Mouse (Mus musculus): Measurements from ENCODE around the gene Ajm1. TPM values are rescaled to one million over a fixed set of nuclear protein-coding genes. Genes with fewer than 3 reads are reported as not detected.

Ajm1 gene
- polyA plus RNA-seq, 1 experiment from 2014 or later, result 0.29 TPM

GRCm38 (mm10) chr2:25620852-25621228 lies 39.3 kb upstream of the Ajm1 start:
- no peaks in the 10 kb centered on the region for H3K9me3 ChIP-seq (ENCODE audit: control insufficient read depth, low read length)
- no peaks in the 10 kb centered on the region for H3K27me3 ChIP-seq (ENCODE audit: control insufficient read depth, insufficient read depth, low read length)
- peak overlapping the region; percentile 65; the same call in 1 of the 2 replicates for H3K9ac ChIP-seq (ENCODE audit: low read length)
- no peak for ATAC-seq (ENCODE audit: low FRiP score, low TSS enrichment)
- 0 out of 2 replicates have a peak overlapping the region, but pooled peaks have one; percentile 13 for H3K27ac ChIP-seq (replicated peaks)
- no peaks in the 10 kb centered on the region for H3K4me1 ChIP-seq (replicated peaks; ENCODE audit: control insufficient read depth, insufficient read depth)
- no peak for DNase-seq (ENCODE audit: low spot score)
- H3K36me3 ChIP-seq (ENCODE audit: control insufficient read depth, insufficient read depth, low read length), result no peaks in the 10 kb centered on the region
- H3K4me3 ChIP-seq (ENCODE audit: low read depth, low read length), result no peak overlapping the region
- peak overlapping the region; percentile 86; the same call in 1 of the 2 replicates for H3K4me2 ChIP-seq (replicated peaks; ENCODE audit: low read depth)
- no peak for TF ChIP-seq CTCF (IDR thresholded peaks at IDR 0.05; ENCODE audit: low read depth)
- no peak for TF ChIP-seq EP300 (optimal IDR thresholded peaks at IDR 0.05)
- WGBS, result 70% methylated on average over 4 of the region's 4 CpGs

- Histone ChIP-seq H3K9ac (ENCODE audit: low read length) (no peak overlapping the region), H3K27ac (replicated peaks) (no peak overlapping the region), H3K4me1 (replicated peaks; ENCODE audit: control insufficient read depth, insufficient read depth) (no peaks in the 10 kb centered on the region), H3K9me3 (ENCODE audit: control insufficient read depth, low read length) (no peaks in the 10 kb centered on the region), H3K27me3 (ENCODE audit: control insufficient read depth, insufficient read depth, low read length) (no peaks in the 10 kb centered on the region), H3K4me3 (ENCODE audit: low read depth, low read length) (no peak overlapping the region), H3K4me2 (replicated peaks; ENCODE audit: low read depth) (no peak overlapping the region), H3K36me3 (ENCODE audit: control insufficient read depth, insufficient read depth, low read length) (no peaks in the 10 kb centered on the region)
- WGBS, result 74% methylated on average over 6 of the region's 6 CpGs
- TF ChIP-seq EP300 (optimal IDR thresholded peaks at IDR 0.05) (no peak), CTCF (IDR thresholded peaks at IDR 0.05; ENCODE audit: low read depth) (no peak)
- ATAC-seq (ENCODE audit: low FRiP score, low TSS enrichment), result no peak
- no peak for DNase-seq (ENCODE audit: low spot score)
These were observed 38.8 kb upstream of the Ajm1 start for GRCm38 (mm10) chr2:25620386-25620785.

GRCm38 (mm10) chr2:25617578-25617977 lies 36.0 kb upstream of the Ajm1 start, which contains the start of gene Ccdc183:
TSS of gene Ccdc183 (minus strand) at chr2:25617678.
- no peak within 1 kb of the TSS for H3K9ac ChIP-seq (ENCODE audit: low read length)
- no peak within 1 kb of the TSS for H3K4me2 ChIP-seq (replicated peaks; ENCODE audit: low read depth)
- WGBS, result 76% methylated on average over 3 of the region's 3 CpGs
- H3K36me3 ChIP-seq (ENCODE audit: control insufficient read depth, insufficient read depth, low read length), result no peaks in the 10 kb centered on the region
- H3K9me3 ChIP-seq (ENCODE audit: control insufficient read depth, low read length), result no peaks in the 10 kb centered on the region
- no peak for TF ChIP-seq CTCF (IDR thresholded peaks at IDR 0.05; ENCODE audit: low read depth)
- no peak for TF ChIP-seq EP300 (optimal IDR thresholded peaks at IDR 0.05)
- no peaks in the 10 kb centered on the region for H3K27me3 ChIP-seq (ENCODE audit: control insufficient read depth, insufficient read depth, low read length)
- DNase-seq (ENCODE audit: low spot score), result no peak
- H3K27ac ChIP-seq (replicated peaks), result no peak within 1 kb of the TSS
- H3K4me1 ChIP-seq (replicated peaks; ENCODE audit: control insufficient read depth, insufficient read depth), result no peaks in the 10 kb centered on the region
- no peak for ATAC-seq (ENCODE audit: low FRiP score, low TSS enrichment)
- no peak within 1 kb of the TSS for H3K4me3 ChIP-seq (ENCODE audit: low read depth, low read length)

- Histone ChIP-seq H3K4me1 (replicated peaks; ENCODE audit: control insufficient read depth, insufficient read depth) (no peaks in the 10 kb centered on the region), H3K9me3 (ENCODE audit: control insufficient read depth, low read length) (no peaks in the 10 kb centered on the region), H3K27me3 (ENCODE audit: control insufficient read depth, insufficient read depth, low read length) (no peaks in the 10 kb centered on the region), H3K4me3 (ENCODE audit: low read depth, low read length) (peak overlapping the region; percentile 17; the same call in 1 of the 2 replicates), H3K4me2 (replicated peaks; ENCODE audit: low read depth) (peak overlapping the region; percentile 23), H3K36me3 (ENCODE audit: control insufficient read depth, insufficient read depth, low read length) (no peaks in the 10 kb centered on the region), H3K9ac (ENCODE audit: low read length) (no peak overlapping the region), H3K27ac (replicated peaks) (no peak overlapping the region)
- DNase-seq (ENCODE audit: low spot score), result no peak
- TF ChIP-seq EP300 (optimal IDR thresholded peaks at IDR 0.05) (no peak), CTCF (IDR thresholded peaks at IDR 0.05; ENCODE audit: low read depth) (no peak)
- WGBS, result 15% methylated on average over 22 of the region's 22 CpGs
- ATAC-seq (ENCODE audit: low FRiP score, low TSS enrichment), result no peak
These were observed 34.8 kb upstream of the Ajm1 start for GRCm38 (mm10) chr2:25616398-25616797.

GRCm38 (mm10) chr2:25608671-25609070 lies 27.1 kb upstream of the Ajm1 start:
- Histone ChIP-seq H3K9ac (ENCODE audit: low read length) (no peak overlapping the region), H3K27me3 (ENCODE audit: control insufficient read depth, insufficient read depth, low read length) (no peaks in the 10 kb centered on the region), H3K27ac (replicated peaks) (0 out of 2 replicates have a peak overlapping the region, but pooled peaks have one; percentile 50), H3K36me3 (ENCODE audit: control insufficient read depth, insufficient read depth, low read length) (no peaks in the 10 kb centered on the region), H3K4me3 (ENCODE audit: low read depth, low read length) (peak overlapping the region; percentile 99), H3K4me2 (replicated peaks; ENCODE audit: low read depth) (peak overlapping the region; percentile 50), H3K9me3 (ENCODE audit: control insufficient read depth, low read length) (no peaks in the 10 kb centered on the region), H3K4me1 (replicated peaks; ENCODE audit: control insufficient read depth, insufficient read depth) (peaks cover 9% of the 10 kb centered on the region; the same call in 1 of the 2 replicates)
- WGBS, result 53% methylated on average over 10 of the region's 10 CpGs
- ATAC-seq (ENCODE audit: low FRiP score, low TSS enrichment) (peak; percentile 31; the same call in 1 of the 2 replicates), DNase-seq (ENCODE audit: low spot score) (no peak)
- TF ChIP-seq EP300 (optimal IDR thresholded peaks at IDR 0.05), result no peak
- no peak for TF ChIP-seq CTCF (IDR thresholded peaks at IDR 0.05; ENCODE audit: low read depth)

GRCm38 (mm10) chr2:25607761-25608622 lies 26.4 kb upstream of the Ajm1 start, which contains the start of gene Rabl6:
TSS of gene Rabl6 (minus strand) at chr2:25608521.
- Histone ChIP-seq H3K4me3 (ENCODE audit: low read depth, low read length) (peak within 1 kb of the TSS; percentile 99), H3K27ac (replicated peaks) (peak within 1 kb of the TSS; percentile 96), H3K27me3 (ENCODE audit: control insufficient read depth, insufficient read depth, low read length) (no peaks in the 10 kb centered on the region), H3K4me1 (replicated peaks; ENCODE audit: control insufficient read depth, insufficient read depth) (peaks cover 9% of the 10 kb centered on the region; the same call in 1 of the 2 replicates), H3K9me3 (ENCODE audit: control insufficient read depth, low read length) (no peaks in the 10 kb centered on the region), H3K9ac (ENCODE audit: low read length) (peak within 1 kb of the TSS; percentile 98), H3K36me3 (ENCODE audit: control insufficient read depth, insufficient read depth, low read length) (no peaks in the 10 kb centered on the region), H3K4me2 (replicated peaks; ENCODE audit: low read depth) (peak within 1 kb of the TSS; percentile 68)
- 1% methylated on average over 78 of the region's 80 CpGs for WGBS
- ATAC-seq (ENCODE audit: low FRiP score, low TSS enrichment), result peak; percentile 91
- no peak for TF ChIP-seq CTCF (IDR thresholded peaks at IDR 0.05; ENCODE audit: low read depth)
- no peak for TF ChIP-seq EP300 (optimal IDR thresholded peaks at IDR 0.05)
- peak; percentile 87 for DNase-seq (ENCODE audit: low spot score)

All from stomach, postnatal 0 days (tissue).